Mouse (Mus musculus) embryo, embryonic 11.5 days (tissue): ENCODE measurements at regions not wholly inside any gene's neighbourhood (a gene's known extent, or its start where the extent isn't known, plus 50 kb on each side); places are given as distances from the start of the nearest gene placed in this dataset.

Source experiments
- DNase-seq: peaks from one replicate; pipeline ENCODE4 v3.0.0-alpha.2; 2012; ENCODE audit warnings: low read depth, low spot score

DNA sequence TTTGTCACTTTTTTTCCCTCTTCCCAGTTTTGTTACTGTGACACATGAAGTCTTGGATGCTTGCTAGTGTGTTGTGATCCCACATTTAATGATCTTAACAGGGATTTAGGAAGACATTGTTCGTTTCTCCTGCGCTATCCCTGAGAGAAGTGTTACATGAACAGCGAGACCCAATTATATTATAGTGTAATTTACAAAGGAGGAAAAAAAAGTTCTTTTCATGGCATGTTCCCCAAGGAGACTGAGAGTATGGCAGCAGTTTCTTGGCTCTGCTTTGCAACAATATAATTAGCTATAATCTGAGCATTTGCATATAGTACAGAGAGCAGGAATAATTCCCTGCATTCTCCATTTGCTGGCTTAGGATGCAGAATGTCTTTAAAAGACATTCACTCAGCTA, 168.6 kb downstream of the Insc start:
- DNase-seq = no peak

- peak; percentile 64 for DNase-seq
These were observed 178.7 kb downstream of the Insc start for GRCm38 (mm10) chr7:114922155-114922554.

- DNase-seq = no peak
These were observed 190.4 kb downstream of the Insc start for GRCm38 (mm10) chr7:114933861-114934260.

GRCm38 (mm10) chr7:114950759-114951158, 207.3 kb downstream of the Insc start:
- no peak for DNase-seq

DNA sequence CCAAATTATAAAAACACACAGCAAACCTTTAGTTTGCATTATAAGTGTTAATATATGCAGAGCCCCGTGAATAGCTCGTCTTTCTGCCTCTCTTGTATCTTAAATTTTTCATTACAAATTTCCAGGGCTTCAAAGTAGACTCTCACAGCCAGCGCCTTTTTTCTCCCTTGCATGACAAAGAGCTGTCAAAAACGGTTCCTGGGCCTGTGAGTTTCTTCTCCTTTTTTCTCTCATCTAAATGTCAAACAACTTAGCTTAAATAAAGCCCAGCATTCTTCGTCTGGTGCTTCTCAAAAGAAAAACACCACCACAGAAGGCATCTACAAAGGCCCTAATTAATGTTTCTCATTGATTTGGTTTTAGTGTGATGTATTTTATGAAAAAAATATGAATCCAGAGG, 219.7 kb downstream of the Insc start:
- DNase-seq = no peak

GRCm38 (mm10) chr7:114965923-114966322, 222.4 kb downstream of the Insc start:
- no peak for DNase-seq

DNA sequence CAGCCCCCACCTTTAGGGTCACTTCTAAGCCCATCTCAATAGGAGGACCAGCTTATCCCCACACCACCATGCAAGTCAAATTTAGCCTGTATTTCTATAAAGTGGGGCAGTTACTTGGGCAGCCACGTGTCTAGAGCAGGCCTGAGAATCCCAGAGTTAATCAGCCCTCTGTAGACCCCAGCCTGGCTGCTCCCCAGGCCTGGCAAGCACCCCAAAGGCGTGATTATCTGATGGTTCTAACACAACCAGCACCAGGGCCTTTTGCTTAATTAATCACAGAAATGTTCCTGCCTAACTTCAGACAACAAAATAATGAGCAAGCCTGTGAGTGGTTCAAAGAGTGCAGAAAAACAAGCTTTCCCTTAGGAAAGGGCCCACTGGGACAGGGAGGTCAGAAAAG, 243.0 kb downstream of the Insc start:
- DNase-seq = no peak

GRCm38 (mm10) chr7:114991255-114991654, 247.8 kb downstream of the Insc start:
- no peak for DNase-seq

DNA sequence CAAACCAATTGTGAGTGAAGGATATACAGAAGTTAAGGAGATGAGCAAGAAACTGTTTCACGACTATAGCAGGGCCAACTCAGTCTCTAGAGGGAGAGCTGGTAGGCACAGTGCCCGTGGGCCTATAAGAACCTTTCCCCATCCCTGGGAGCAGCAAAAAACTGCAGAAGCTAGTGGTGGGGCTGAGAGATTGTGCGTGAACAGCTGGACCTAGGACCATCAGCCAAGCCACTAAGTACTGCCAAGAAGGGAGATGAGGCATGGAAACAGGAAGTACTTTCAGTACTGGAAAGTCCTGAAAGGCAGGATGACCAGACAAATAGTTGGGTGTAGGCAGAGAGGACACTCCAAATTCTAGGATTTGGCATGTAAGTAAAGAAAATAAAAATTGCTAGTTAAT, 248.9 kb downstream of the Insc start:
- DNase-seq = no peak

DNA sequence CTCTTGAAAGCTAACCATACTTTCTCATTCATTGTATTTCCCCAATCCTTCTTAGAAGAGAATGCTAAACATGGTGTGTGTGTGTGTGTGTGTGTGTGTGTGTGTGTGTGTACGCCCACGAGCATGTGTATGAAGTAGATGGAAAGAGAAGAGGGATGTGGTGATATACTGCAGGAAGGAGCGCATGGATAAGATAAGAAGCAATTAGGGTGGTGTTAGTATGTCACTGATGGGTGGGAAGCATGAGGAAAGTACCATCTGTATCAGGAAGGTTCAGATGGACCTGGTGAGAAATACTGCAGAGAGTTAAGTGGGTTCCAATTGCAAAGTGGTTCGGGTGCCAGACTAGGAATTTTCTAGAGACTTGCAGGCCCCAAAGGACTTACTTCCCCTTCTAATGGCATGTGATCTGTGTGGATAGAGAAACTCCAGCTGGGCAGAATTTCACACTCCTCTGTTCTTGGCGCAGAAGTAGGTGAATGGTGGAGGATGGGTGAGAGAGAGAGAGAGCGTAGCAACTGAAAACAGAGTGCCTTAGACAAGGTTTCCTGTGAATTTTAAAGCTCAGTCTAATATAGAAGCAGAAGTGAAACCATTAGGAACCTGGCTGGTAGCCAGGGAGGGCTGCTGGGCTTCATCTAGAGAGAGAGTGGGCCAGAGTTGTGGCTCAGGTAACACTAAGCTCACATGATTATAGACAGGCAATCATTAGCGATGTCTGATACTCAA, 257.5 kb downstream of the Insc start:
- no peak for DNase-seq

GRCm38 (mm10) chr7:115014253-115014998, 270.9 kb downstream of the Insc start:
- no peak for DNase-seq

- no peak for DNase-seq
These were observed 276.0 kb downstream of the Insc start for GRCm38 (mm10) chr7:115019369-115019958.

DNA sequence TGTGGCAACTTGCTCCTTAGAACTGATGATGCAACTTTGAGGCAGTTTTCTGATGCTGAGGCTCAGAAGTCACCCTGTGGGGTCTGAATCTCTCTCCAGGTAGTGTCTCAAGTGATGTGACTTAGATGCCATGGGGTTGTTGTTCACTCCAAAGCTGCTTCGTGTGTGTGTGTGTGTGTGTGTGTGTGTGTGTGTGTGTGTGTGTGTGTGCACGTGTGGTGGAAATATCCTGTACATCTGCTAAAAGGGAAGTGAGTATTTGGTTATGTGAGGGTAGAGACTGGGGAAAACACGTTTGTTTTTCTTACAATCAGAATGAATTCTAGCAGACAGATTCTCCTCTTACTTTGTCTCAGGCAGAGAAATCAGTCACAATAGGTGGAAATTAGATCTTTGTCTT, 276.5 kb downstream of the Insc start:
- DNase-seq = no peak

DNA sequence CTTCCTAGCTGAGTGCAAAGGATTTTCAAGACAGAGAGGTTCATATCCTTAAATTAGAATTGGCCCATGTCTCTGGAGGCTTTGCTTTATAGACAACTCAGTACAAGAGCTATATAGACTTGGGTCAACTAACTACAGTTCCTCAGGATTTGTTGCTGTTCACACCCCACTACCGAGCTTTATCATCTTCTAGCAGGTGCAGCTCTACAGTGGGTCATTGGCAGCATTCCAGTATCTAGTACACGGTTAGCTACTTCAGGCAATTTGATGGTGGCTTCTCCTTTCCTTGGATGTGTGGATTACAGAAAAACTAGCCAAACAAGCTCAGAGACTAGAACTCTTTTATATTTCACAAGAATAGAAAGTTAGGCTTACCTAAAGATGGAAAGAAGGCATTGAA, 282.3 kb downstream of the Insc start:
- no peak for DNase-seq

- no peak for DNase-seq
These were observed 284.2 kb downstream of the Insc start for GRCm38 (mm10) chr7:115027685-115028084.

DNA sequence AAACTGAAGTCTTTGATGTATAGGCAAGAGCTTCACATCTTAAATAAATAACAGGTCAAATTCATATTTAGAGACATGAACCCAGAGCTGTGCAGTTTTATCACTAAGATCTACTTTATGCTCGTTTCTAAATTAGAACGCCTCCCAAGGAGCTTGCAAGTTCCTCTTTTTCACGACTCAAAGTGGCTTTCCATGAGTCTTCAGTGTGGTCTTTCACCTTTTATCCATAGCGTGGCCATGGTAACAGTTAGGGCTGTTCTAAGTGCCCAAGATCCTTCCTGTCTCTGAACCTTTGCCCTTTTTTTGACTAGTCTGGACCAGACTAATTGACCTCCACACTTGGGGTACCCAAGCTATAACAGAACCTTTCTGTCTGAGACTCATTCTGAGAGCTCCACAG, 290.5 kb downstream of the Insc start:
- no peak for DNase-seq

- no peak for DNase-seq
These were observed 312.0 kb downstream of the Insc start for GRCm38 (mm10) chr7:115055527-115055926.

DNA sequence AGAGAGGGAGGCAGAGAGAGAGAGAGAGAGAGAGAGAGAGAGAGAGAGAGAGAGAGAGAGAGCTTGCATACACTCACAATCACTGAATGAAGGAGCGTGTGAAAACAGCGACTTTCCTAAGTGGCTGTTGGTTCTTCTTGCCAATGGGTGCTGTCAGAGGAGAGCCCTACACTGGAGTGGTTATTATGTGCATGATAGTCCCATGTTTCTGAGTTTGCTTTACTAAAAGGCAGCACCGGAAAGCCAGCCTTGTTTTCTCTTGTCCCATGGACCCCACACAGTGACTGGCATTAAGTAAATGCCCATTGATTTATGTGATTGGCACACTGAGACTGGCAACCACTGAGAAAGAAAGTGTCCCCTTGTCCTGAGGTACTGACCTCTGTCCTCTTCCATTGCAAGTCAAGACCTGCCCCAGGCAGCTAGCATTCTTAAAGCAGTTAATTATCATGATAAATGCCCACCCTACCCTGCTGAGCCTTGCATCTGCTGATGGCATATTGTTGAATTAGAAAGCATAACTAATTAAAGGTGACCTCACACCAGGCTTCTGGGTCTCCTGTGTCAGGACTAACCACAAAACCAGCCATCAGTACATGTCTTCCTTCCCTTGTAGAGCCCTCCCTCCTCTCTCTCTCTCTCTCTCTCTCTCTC, 313.6 kb downstream of the Insc start:
- no peak for DNase-seq

- DNase-seq = no peak
These were observed 314.2 kb downstream of the Insc start for GRCm38 (mm10) chr7:115057736-115058135.

GRCm38 (mm10) chr7:115060171-115060570, 316.7 kb downstream of the Insc start:
- no peak for DNase-seq

- DNase-seq = no peak
These were observed 319.3 kb downstream of the Insc start for GRCm38 (mm10) chr7:115062817-115063216.

DNA sequence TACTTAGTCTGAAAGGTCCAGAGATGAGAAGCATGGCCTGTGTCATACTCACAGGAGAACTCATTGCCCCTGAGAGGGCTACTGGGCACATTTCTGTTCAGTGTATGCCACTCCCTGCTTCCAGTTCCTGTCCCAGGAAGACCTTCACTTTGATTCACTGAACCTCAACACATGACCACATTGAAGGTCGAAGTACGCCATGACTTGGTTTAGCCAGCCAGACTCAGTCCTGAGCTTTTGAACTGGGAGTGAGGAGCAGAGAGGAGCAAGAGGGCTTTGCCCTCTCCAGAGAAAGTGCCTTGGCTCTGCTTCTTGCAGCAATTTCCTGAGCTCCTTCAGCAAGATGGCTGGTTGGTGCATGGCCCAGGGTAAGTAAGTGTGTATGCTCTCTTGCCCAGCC, 324.1 kb downstream of the Insc start:
- DNase-seq = no peak
